Mouse (Mus musculus): Measurements from ENCODE around the gene Tctn1. TPM values are rescaled to one million over a fixed set of nuclear protein-coding genes. Genes with fewer than 3 reads are reported as not detected.

The Tctn1 gene
- polyA plus RNA-seq, 1 experiment from 2014 or later: 0.74 TPM

- peaks cover 18% of the 10 kb centered on the region for H3K4me1 ChIP-seq (ENCODE audit: control insufficient read depth, low read depth, low read length)
- H3K27me3 ChIP-seq (ENCODE audit: control insufficient read depth, insufficient read depth, low read depth, low read length): peaks cover 5% of the 10 kb centered on the region; the same call in 1 of the 2 replicates
- H3K36me3 ChIP-seq (ENCODE audit: control insufficient read depth, insufficient read depth): no peaks in the 10 kb centered on the region
- ATAC-seq (ENCODE audit: low read depth): no peak
- H3K9me3 ChIP-seq (replicated peaks; ENCODE audit: control insufficient read depth, low read length): no peaks in the 10 kb centered on the region
- no peak overlapping the region for H3K4me2 ChIP-seq (ENCODE audit: low read depth, low read length)
- H3K9ac ChIP-seq (ENCODE audit: low read depth, low read length): no peak overlapping the region
- no peak overlapping the region for H3K27ac ChIP-seq (ENCODE audit: low read length)
- 43% methylated on average over 12 of the region's 12 CpGs for WGBS (ENCODE audit: insufficient replicate concordance)
- no peak overlapping the region for H3K4me3 ChIP-seq (ENCODE audit: low read depth, low read length)
These were observed 15.7 kb upstream of the Tctn1 start for GRCm38 (mm10) chr5:122279799-122280421.

GRCm38 (mm10) chr5:122278946-122279345 is 14.7 kb upstream of the Tctn1 start:
- Histone ChIP-seq H3K9me3 (replicated peaks; ENCODE audit: control insufficient read depth, low read length) (no peaks in the 10 kb centered on the region), H3K4me2 (ENCODE audit: low read depth, low read length) (no peak overlapping the region), H3K27me3 (ENCODE audit: control insufficient read depth, insufficient read depth, low read depth, low read length) (peaks cover 5% of the 10 kb centered on the region; the same call in 1 of the 2 replicates), H3K36me3 (ENCODE audit: control insufficient read depth, insufficient read depth) (no peaks in the 10 kb centered on the region), H3K4me1 (ENCODE audit: control insufficient read depth, low read depth, low read length) (peaks cover 18% of the 10 kb centered on the region), H3K9ac (ENCODE audit: low read depth, low read length) (no peak overlapping the region), H3K4me3 (ENCODE audit: low read depth, low read length) (no peak overlapping the region), H3K27ac (ENCODE audit: low read length) (no peak overlapping the region)
- 72% methylated on average over 7 of the region's 7 CpGs for WGBS (ENCODE audit: insufficient replicate concordance)
- no peak for ATAC-seq (ENCODE audit: low read depth)

GRCm38 (mm10) chr5:122274785-122275184 is 10.5 kb upstream of the Tctn1 start:
- peaks cover 6% of the 10 kb centered on the region for H3K4me1 ChIP-seq (ENCODE audit: control insufficient read depth, low read depth, low read length)
- no peak overlapping the region for H3K4me2 ChIP-seq (ENCODE audit: low read depth, low read length)
- peak; percentile 80 for ATAC-seq (ENCODE audit: low read depth)
- H3K27me3 ChIP-seq (ENCODE audit: control insufficient read depth, insufficient read depth, low read depth, low read length): no peaks in the 10 kb centered on the region
- H3K36me3 ChIP-seq (ENCODE audit: control insufficient read depth, insufficient read depth): no peaks in the 10 kb centered on the region
- H3K9ac ChIP-seq (ENCODE audit: low read depth, low read length): no peak overlapping the region
- no peaks in the 10 kb centered on the region for H3K9me3 ChIP-seq (replicated peaks; ENCODE audit: control insufficient read depth, low read length)
- 13% methylated on average over 5 of the region's 5 CpGs for WGBS (ENCODE audit: insufficient replicate concordance)
- peak overlapping the region; percentile 67 for H3K27ac ChIP-seq (ENCODE audit: low read length)
- H3K4me3 ChIP-seq (ENCODE audit: low read depth, low read length): no peak overlapping the region

- Histone ChIP-seq H3K9ac (ENCODE audit: low read depth, low read length) (no peak overlapping the region), H3K4me2 (ENCODE audit: low read depth, low read length) (no peak overlapping the region), H3K36me3 (ENCODE audit: control insufficient read depth, insufficient read depth) (no peaks in the 10 kb centered on the region), H3K4me1 (ENCODE audit: control insufficient read depth, low read depth, low read length) (peaks cover 6% of the 10 kb centered on the region), H3K9me3 (replicated peaks; ENCODE audit: control insufficient read depth, low read length) (no peaks in the 10 kb centered on the region), H3K4me3 (ENCODE audit: low read depth, low read length) (no peak overlapping the region), H3K27me3 (ENCODE audit: control insufficient read depth, insufficient read depth, low read depth, low read length) (no peaks in the 10 kb centered on the region), H3K27ac (ENCODE audit: low read length) (no peak overlapping the region)
- no peak for ATAC-seq (ENCODE audit: low read depth)
- 60% methylated on average over 5 of the region's 5 CpGs for WGBS (ENCODE audit: insufficient replicate concordance)
These were observed 8.6 kb upstream of the Tctn1 start for GRCm38 (mm10) chr5:122272821-122273220.

- no peaks in the 10 kb centered on the region for H3K27me3 ChIP-seq (ENCODE audit: control insufficient read depth, insufficient read depth, low read depth, low read length)
- H3K4me1 ChIP-seq (ENCODE audit: control insufficient read depth, low read depth, low read length): peaks cover 9% of the 10 kb centered on the region
- H3K27ac ChIP-seq (ENCODE audit: low read length): no peak overlapping the region
- 51% methylated on average over 12 of the region's 12 CpGs for WGBS (ENCODE audit: insufficient replicate concordance)
- H3K36me3 ChIP-seq (ENCODE audit: control insufficient read depth, insufficient read depth): no peaks in the 10 kb centered on the region
- no peak for ATAC-seq (ENCODE audit: low read depth)
- no peak overlapping the region for H3K9ac ChIP-seq (ENCODE audit: low read depth, low read length)
- no peak overlapping the region for H3K4me3 ChIP-seq (ENCODE audit: low read depth, low read length)
- H3K4me2 ChIP-seq (ENCODE audit: low read depth, low read length): no peak overlapping the region
- H3K9me3 ChIP-seq (replicated peaks; ENCODE audit: control insufficient read depth, low read length): no peaks in the 10 kb centered on the region
These were observed 4.8 kb upstream of the Tctn1 start for GRCm38 (mm10) chr5:122268858-122269604.

- Histone ChIP-seq H3K4me3 (ENCODE audit: low read depth, low read length) (no peak overlapping the region), H3K9me3 (replicated peaks; ENCODE audit: control insufficient read depth, low read length) (no peaks in the 10 kb centered on the region), H3K9ac (ENCODE audit: low read depth, low read length) (no peak overlapping the region), H3K4me1 (ENCODE audit: control insufficient read depth, low read depth, low read length) (peaks cover 15% of the 10 kb centered on the region), H3K4me2 (ENCODE audit: low read depth, low read length) (no peak overlapping the region), H3K36me3 (ENCODE audit: control insufficient read depth, insufficient read depth) (no peaks in the 10 kb centered on the region), H3K27me3 (ENCODE audit: control insufficient read depth, insufficient read depth, low read depth, low read length) (no peaks in the 10 kb centered on the region), H3K27ac (ENCODE audit: low read length) (no peak overlapping the region)
- ATAC-seq (ENCODE audit: low read depth): no peak
- WGBS (ENCODE audit: insufficient replicate concordance): 11% methylated on average over 5 of the region's 5 CpGs
These were observed 3.6 kb upstream of the Tctn1 start for GRCm38 (mm10) chr5:122267899-122268298.

GRCm38 (mm10) chr5:122267136-122267535 is 2.9 kb upstream of the Tctn1 start:
- Histone ChIP-seq H3K4me1 (ENCODE audit: control insufficient read depth, low read depth, low read length) (peaks cover 15% of the 10 kb centered on the region), H3K4me2 (ENCODE audit: low read depth, low read length) (no peak overlapping the region), H3K9ac (ENCODE audit: low read depth, low read length) (no peak overlapping the region), H3K27me3 (ENCODE audit: control insufficient read depth, insufficient read depth, low read depth, low read length) (no peaks in the 10 kb centered on the region), H3K27ac (ENCODE audit: low read length) (no peak overlapping the region), H3K4me3 (ENCODE audit: low read depth, low read length) (no peak overlapping the region), H3K36me3 (ENCODE audit: control insufficient read depth, insufficient read depth) (no peaks in the 10 kb centered on the region), H3K9me3 (replicated peaks; ENCODE audit: control insufficient read depth, low read length) (no peaks in the 10 kb centered on the region)
- 39% methylated on average over 7 of the region's 7 CpGs for WGBS (ENCODE audit: insufficient replicate concordance)
- ATAC-seq (ENCODE audit: low read depth): no peak

GRCm38 (mm10) chr5:122265942-122266341 is 1.7 kb upstream of the Tctn1 start:
- Histone ChIP-seq H3K4me3 (ENCODE audit: low read depth, low read length) (no peak overlapping the region), H3K36me3 (ENCODE audit: control insufficient read depth, insufficient read depth) (no peaks in the 10 kb centered on the region), H3K9me3 (replicated peaks; ENCODE audit: control insufficient read depth, low read length) (no peaks in the 10 kb centered on the region), H3K9ac (ENCODE audit: low read depth, low read length) (no peak overlapping the region), H3K4me1 (ENCODE audit: control insufficient read depth, low read depth, low read length) (peaks cover 21% of the 10 kb centered on the region), H3K27me3 (ENCODE audit: control insufficient read depth, insufficient read depth, low read depth, low read length) (no peaks in the 10 kb centered on the region), H3K4me2 (ENCODE audit: low read depth, low read length) (no peak overlapping the region), H3K27ac (ENCODE audit: low read length) (no peak overlapping the region)
- no peak for ATAC-seq (ENCODE audit: low read depth)
- 64% methylated on average over 2 of the region's 2 CpGs for WGBS (ENCODE audit: insufficient replicate concordance)

- no peak overlapping the region for H3K4me3 ChIP-seq (ENCODE audit: low read depth, low read length)
- peaks cover 21% of the 10 kb centered on the region for H3K4me1 ChIP-seq (ENCODE audit: control insufficient read depth, low read depth, low read length)
- no peak for ATAC-seq (ENCODE audit: low read depth)
- H3K9me3 ChIP-seq (replicated peaks; ENCODE audit: control insufficient read depth, low read length): no peaks in the 10 kb centered on the region
- H3K27ac ChIP-seq (ENCODE audit: low read length): no peak overlapping the region
- H3K36me3 ChIP-seq (ENCODE audit: control insufficient read depth, insufficient read depth): no peaks in the 10 kb centered on the region
- 57% methylated on average over 3 of the region's 3 CpGs for WGBS (ENCODE audit: insufficient replicate concordance)
- H3K9ac ChIP-seq (ENCODE audit: low read depth, low read length): no peak overlapping the region
- no peaks in the 10 kb centered on the region for H3K27me3 ChIP-seq (ENCODE audit: control insufficient read depth, insufficient read depth, low read depth, low read length)
- H3K4me2 ChIP-seq (ENCODE audit: low read depth, low read length): peak overlapping the region; percentile 74
These were observed 927 bp upstream of the Tctn1 start for GRCm38 (mm10) chr5:122265187-122265586.

All from liver, embryonic 16.5 days (tissue).